Comparison of ENCODE assay signal across 8 mouse cellular contexts in genomic region chr13:81944047-81944446, GRCm38 (mm10).
DNase-seq lines count a peak whose midpoint lies in the region; ATAC-seq and TF ChIP-seq lines count a peak whose summit lies in the region.

No protein-coding gene starts in this region.

- H3K9ac ChIP-seq in lung, postnatal 0 days (replicated peaks; ENCODE audit: low read depth): no peak overlapping the region

- peaks cover 14% of the 10 kb centered on the region for H3K4me1 ChIP-seq in hindbrain, embryonic 10.5 days (replicated peaks)
- no peaks in the 10 kb centered on the region for H3K4me1 ChIP-seq in lung, postnatal 0 days (ENCODE audit: insufficient read depth, low read depth, low read length)

- TF ChIP-seq CTCF in lung, postnatal 0 days (IDR thresholded peaks at IDR 0.05): peak; percentile 88

- no peak for TF ChIP-seq EP300 in lung, postnatal 0 days (IDR thresholded peaks at IDR 0.05)

- H3K9me3 ChIP-seq in hindbrain, embryonic 10.5 days: no peaks in the 10 kb centered on the region
- H3K9me3 ChIP-seq in lung, postnatal 0 days (ENCODE audit: low read length): no peaks in the 10 kb centered on the region

- no peaks in the 10 kb centered on the region for H3K36me3 ChIP-seq in hindbrain, embryonic 10.5 days
- H3K36me3 ChIP-seq in lung, postnatal 0 days (ENCODE audit: insufficient read depth, low read length): no peaks in the 10 kb centered on the region

- H3K27me3 ChIP-seq in hindbrain, embryonic 10.5 days (ENCODE audit: insufficient read depth, poor library complexity, severe bottlenecking): no peaks in the 10 kb centered on the region
- H3K27me3 ChIP-seq in lung, postnatal 0 days (replicated peaks; ENCODE audit: insufficient read depth, low read length): no peaks in the 10 kb centered on the region

- H3K4me3 ChIP-seq in hindbrain, embryonic 10.5 days: peak overlapping the region; percentile 36; the same call in 1 of the 2 replicates
- H3K4me3 ChIP-seq in lung, postnatal 0 days (ENCODE audit: low read depth, low read length): no peak overlapping the region

- no peak overlapping the region for H3K27ac ChIP-seq in hindbrain, embryonic 10.5 days
- H3K27ac ChIP-seq in lung, postnatal 0 days (ENCODE audit: low read length): no peak overlapping the region

- WGBS in hindbrain, embryonic 10.5 days: 15% methylated on average over 9 of the region's 9 CpGs
- WGBS in lung, postnatal 0 days: 10% methylated on average over 9 of the region's 9 CpGs

- peak overlapping the region; percentile 48 for H3K4me2 ChIP-seq in lung, postnatal 0 days (replicated peaks; ENCODE audit: low read depth, low read length)

- ATAC-seq in lung, postnatal 0 days: no peak; the same call in 1 of the 2 replicates

- DNase-seq in MEL-GATA-1-ER (ENCODE audit: extremely low read depth, low read depth): peak; percentile 59
- peak; percentile 73 to 80 for DNase-seq in cerebellum, adult 18-20 months
- DNase-seq in forelimb bud, embryonic 11.5 days (ENCODE audit: low read depth, low spot score): peak; percentile 85
- peak; percentile 78 for DNase-seq in hindbrain, embryonic 10.5 days (ENCODE audit: low spot score)
- DNase-seq in layer of hippocampus, adult 9-11 months: peak; percentile 77
- DNase-seq in lung, postnatal 0 days (ENCODE audit: low spot score): peak; percentile 88
- DNase-seq in ovary, postnatal 36 days (ENCODE audit: low spot score): peak; percentile 66
- DNase-seq in thymus, postnatal 25 days: peak; percentile 38

Comparison
In these comparisons a context has a peak if more than half of its experiments do, and no peak if none do; other contexts are left out.
1. DNase-seq: peak in every context shown above with its lines; median percentile 88 in lung, postnatal 0 days; 85 in forelimb bud, embryonic 11.5 days; 78 in hindbrain, embryonic 10.5 days; 77 in layer of hippocampus, adult 9-11 months; 76 in cerebellum, adult 18-20 months; 66 in ovary, postnatal 36 days; 59 in MEL-GATA-1-ER; 38 in thymus, postnatal 25 days.